Mouse (Mus musculus): ENCODE data around the gene Tpx2. TPM values are rescaled to one million over a fixed set of nuclear protein-coding genes. Genes with fewer than 3 reads are reported as not detected.

Tpx2 gene
- total RNA-seq, 2 experiments from 2014 or later = 1.7 to 2.2 TPM

DNA sequence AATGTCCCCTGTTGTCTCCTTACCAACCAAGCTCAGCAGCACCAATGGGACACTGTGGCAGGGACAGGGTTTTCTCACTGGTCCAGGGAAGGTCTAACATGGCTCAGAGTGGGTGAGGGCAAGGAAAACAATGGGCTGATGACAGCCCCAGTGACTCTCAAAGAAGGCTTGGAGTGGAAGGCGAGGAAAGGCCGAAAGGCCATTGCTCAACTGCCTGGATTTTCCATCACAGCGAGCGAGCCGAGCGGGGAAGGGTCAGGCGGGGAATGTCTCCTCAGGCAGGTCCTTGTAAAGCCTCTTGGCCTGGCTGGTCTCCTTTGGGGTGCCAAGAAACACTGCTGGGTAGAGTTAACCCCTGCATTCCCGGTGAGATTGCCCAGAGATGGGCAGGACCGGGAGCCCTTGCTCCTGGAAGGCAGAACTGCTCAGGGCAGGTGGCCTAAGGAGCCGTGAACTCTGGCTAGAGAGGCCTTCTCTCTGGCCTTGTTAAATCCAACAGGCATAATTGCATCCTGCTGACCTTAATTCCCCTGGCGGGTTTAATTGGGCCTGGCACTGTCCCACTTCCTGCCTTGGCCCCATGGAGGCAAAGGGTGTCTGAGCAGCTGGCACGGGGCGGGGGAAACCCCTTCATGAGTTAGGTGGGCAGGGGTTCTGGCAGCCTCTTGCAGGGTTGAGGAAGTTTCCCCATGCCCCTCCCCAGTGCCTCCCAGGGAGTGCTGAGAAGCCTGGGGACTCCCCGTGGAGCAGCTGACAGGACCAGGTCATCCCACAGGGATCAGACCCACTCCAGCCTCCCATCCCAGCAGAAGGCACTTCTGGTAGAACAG lies 59.6 kb downstream of the Tpx2 start:
- intact Hi-C loops (cut with DNase I) = no loop called here

DNA sequence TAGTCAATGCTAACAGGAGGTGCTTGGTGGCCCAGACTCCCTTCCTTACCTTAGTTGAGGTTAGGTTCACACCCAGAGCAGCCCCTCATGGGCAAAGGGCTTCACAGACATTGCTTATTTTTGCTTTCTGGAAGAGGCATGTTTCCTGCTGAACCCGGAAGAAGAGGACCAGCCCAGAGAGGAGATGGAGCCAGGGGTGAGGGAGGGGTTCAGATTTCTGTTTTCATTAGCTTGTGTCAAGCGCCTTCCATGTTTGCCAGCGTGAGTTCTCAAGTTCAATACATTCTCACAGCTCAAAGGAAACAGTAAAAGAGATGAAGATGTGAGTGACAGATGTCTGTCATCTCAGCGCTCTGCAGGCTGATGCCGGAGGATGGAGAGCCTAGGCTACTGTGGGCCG lies 62.1 kb downstream of the Tpx2 start:
- DNase-seq (ENCODE audit: low spot score in 2 of 2) = no peak
- intact Hi-C loops (cut with DNase I) = loop anchor here (5.0 to 10.0 kb wide), 2 partner anchors 107 to 145 kb away; partner anchors contain the start of gene Pdrg1

More for the DNA sequence above, 59.6 kb downstream of the Tpx2 start:
- no peak for DNase-seq (ENCODE audit: low spot score in 2 of 2)

- no peak for DNase-seq (ENCODE audit: low spot score in 2 of 2)
- intact Hi-C loops (cut with DNase I) = loop anchor here (5.0 to 10.0 kb wide), 2 partner anchors 106 to 144 kb away; partner anchors contain the start of gene Pdrg1
Measured at GRCm38 (mm10) chr2:152911031-152911430, 63.3 kb downstream of the Tpx2 start, which contains the start of gene Mylk2. Gene Mylk2, plus strand, starts transcription at chr2:152911352.

GRCm38 (mm10) chr2:152911432-152911831 lies 63.7 kb downstream of the Tpx2 start:
- DNase-seq (ENCODE audit: low spot score in 2 of 2) = no peak
- intact Hi-C loops (cut with DNase I) = loop anchor here (5.0 to 10.0 kb wide), 2 partner anchors 106 to 143 kb away; partner anchors contain the start of gene Pdrg1

DNA sequence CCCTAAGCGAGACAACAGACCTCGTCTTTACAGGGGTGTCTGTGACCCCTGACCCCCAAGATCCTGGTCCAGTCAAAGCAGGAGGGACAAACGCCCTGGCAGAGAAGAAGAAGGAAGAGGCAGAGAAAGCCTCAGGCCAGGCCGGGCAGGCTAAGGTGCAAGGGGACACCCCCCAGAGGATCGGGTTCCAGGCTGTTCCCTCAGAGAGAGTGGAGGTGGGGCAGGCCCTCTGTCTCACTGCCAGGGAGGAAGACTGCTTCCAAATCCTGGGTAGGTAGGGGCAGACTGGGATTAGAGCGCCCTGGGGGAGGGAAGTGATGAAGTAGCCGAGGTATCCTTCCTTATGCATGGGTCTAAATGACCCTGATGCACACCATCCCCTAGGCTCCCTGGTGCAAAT lies 65.7 kb downstream of the Tpx2 start:
- intact Hi-C loops (cut with DNase I) = loop anchor here (1.0 to 10.0 kb wide), 3 partner anchors 20 to 141 kb away; partner anchors contain the start of genes Foxs1 and Pdrg1
- no peak for DNase-seq (ENCODE audit: low spot score in 2 of 2)

DNA sequence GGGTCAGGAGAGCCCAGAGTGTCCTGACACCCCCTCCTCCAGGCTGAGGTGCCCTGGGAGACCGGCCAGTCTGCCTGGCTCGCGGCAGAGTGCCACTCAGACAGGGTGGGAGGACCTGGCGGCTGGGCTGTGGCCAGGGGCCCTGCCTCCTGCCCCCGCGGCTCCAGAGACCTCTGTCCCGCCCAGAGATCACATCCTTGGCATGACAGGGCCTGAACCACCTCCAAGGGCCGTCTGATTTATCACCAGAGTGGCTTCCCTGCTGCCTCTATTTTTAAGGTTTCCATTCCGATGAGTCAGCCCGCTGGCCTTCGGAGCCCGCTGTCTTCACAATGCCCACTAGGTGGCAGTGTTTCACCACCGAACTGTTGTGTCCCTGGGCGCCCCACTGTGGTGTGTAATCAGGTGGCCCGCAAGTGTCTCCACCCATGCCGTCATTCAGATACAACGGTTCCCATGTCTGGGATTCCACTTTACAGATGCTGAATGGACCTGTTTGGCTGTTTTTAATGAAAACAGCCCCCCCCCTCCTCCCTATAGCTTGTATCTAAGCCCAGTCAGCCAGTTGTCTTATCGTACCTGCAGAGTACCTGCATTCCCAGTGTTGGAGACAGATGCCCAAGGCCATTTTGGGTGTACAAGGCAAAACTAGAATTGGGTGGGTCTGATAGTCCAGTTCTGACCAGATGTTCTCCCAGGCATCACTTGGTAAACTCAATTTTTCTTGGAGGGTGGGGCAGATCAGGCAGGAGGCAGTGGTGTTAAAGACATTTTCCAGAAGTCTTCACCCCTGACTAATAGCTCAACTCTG lies 66.8 kb downstream of the Tpx2 start:
- peak; percentile 90 to 94 for DNase-seq (ENCODE audit: low spot score in 2 of 2)
- intact Hi-C loops (cut with DNase I) = loop anchor here (2.0 to 10.0 kb wide), 3 partner anchors 103 to 228 kb away; partner anchors contain the start of gene Pdrg1

GRCm38 (mm10) chr2:152915453-152915852 lies 67.7 kb downstream of the Tpx2 start:
- intact Hi-C loops (cut with DNase I) = loop anchor here (2.0 to 10.0 kb wide), 2 partner anchors 139 to 227 kb away; no protein-coding TSS in a partner anchor
- no peak for DNase-seq (ENCODE audit: low spot score in 2 of 2)

- no peak for DNase-seq (ENCODE audit: low spot score in 2 of 2)
- intact Hi-C loops (cut with DNase I) = loop anchor here (10.0 kb wide), 1 partner anchor 139 kb away; no protein-coding TSS in a partner anchor
Measured at GRCm38 (mm10) chr2:152916111-152916510, 68.3 kb downstream of the Tpx2 start.

- DNase-seq (ENCODE audit: low spot score in 2 of 2) = no peak
- intact Hi-C loops (cut with DNase I) = loop anchor here (10.0 kb wide), 1 partner anchor 137 kb away; no protein-coding TSS in a partner anchor
Measured at GRCm38 (mm10) chr2:152917671-152918070, 69.9 kb downstream of the Tpx2 start.

GRCm38 (mm10) chr2:152922376-152922775 lies 74.6 kb downstream of the Tpx2 start:
- no peak for DNase-seq (ENCODE audit: low spot score in 2 of 2)
- intact Hi-C loops (cut with DNase I) = no loop called here

DNA sequence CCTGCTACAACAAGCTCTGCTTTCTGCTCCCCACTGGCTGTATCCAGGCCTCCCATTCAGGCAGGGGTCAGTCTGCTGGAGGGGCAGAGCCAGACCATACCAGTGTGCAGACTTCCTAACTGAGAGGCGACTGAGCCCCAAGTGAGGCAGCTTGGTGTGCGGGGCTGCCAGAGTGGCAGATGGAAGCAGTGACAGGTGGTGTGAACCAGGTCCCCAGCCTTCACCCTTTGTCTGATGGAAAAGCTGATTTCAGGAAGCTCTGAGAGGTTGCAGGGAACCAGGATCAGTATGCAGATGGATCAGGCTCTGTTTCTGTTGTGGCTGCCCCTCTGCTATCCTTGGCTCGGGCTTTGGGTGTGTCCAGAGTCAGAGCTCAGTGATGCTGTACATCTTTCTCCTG lies 75.9 kb downstream of the Tpx2 start:
- DNase-seq (ENCODE audit: low spot score in 2 of 2) = no peak
- intact Hi-C loops (cut with DNase I) = no loop called here

GRCm38 (mm10) chr2:152924128-152924527 lies 76.4 kb downstream of the Tpx2 start:
- no peak for DNase-seq (ENCODE audit: low spot score in 2 of 2)
- intact Hi-C loops (cut with DNase I) = no loop called here

DNA sequence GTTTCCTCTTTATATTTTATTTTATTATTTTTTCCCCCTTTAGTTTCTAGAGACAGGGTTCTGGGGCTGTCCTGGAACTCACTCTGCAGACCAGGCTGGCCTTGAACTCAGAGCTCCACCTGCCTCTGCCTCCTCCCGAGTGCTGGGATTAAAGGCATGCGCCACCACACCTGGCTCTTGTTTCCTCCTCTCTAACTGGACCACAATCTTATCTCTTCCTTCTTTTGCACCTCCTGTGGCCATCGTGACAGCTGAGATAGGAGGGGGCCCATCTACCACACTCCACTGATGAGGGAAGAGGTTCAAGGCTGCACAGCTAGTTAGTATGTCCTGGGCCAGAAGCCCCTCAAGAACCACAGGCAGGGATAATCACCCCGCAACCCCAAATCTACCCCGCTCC lies 76.8 kb downstream of the Tpx2 start:
- intact Hi-C loops (cut with DNase I) = no loop called here
- no peak for DNase-seq (ENCODE audit: low spot score in 2 of 2)

DNA sequence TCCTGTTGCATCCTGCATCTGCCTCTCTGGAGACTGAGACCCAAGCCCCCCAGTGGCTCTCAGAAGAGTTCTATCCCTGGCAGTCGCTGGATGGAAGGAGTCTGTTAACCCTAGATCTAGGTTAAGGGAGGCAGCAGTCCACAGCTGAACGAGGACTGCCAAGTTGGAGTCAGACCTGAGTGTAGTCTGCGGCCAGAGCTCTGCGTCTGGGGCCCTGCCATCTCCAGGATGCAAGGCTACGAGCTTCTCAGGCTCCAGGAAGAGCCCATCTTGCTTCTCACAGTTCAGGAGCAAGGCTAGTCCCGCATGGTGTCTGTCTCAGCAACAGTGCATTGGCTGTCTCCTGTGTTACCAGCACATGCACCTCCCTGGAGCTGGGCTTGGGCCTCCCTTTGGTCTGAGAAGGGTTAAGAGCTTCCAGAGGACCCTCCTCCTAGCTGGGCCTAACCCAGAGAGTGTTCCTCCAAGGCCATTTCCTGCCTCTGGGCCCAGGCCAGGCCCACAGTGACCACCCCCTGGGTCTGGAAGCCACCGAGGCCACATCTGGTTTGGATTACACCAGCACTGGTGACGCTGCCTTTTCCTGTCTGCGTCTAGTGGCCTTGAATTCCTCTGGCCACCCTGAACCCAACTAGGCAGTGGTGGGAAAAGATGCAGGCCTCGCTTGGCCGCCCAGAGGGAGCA lies 77.6 kb downstream of the Tpx2 start:
- no peak for DNase-seq (ENCODE audit: low spot score in 2 of 2)
- intact Hi-C loops (cut with DNase I) = no loop called here

GRCm38 (mm10) chr2:152926896-152927295 lies 79.1 kb downstream of the Tpx2 start:
- no peak for DNase-seq (ENCODE audit: low spot score in 2 of 2)
- intact Hi-C loops (cut with DNase I) = no loop called here

- DNase-seq (ENCODE audit: low spot score in 2 of 2) = peak in 1 of 2 experiments; percentile 53
- intact Hi-C loops (cut with DNase I) = no loop called here
Measured at GRCm38 (mm10) chr2:152927371-152927770, 79.6 kb downstream of the Tpx2 start.

GRCm38 (mm10) chr2:152928219-152928987 lies 80.6 kb downstream of the Tpx2 start:
- no peak for DNase-seq (ENCODE audit: low spot score in 2 of 2)
- intact Hi-C loops (cut with DNase I) = no loop called here

DNA sequence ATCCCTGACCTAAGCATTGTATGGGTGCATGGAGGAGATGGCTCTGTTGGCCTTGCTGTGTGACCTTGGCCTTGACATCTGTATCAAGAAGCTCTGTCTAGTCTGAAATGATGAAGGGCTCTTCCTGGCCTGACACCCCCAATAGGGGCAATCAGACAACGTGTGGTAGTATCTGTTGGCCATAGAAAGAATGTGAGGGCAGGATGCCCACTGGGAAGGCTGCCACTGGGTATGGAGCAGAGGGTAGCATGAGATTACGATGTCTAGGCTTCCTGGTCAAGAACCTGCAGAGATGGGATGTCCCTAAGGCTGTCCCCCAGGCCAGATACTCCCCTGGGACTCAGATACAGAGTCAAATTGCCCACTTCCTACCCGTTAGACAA lies 81.2 kb downstream of the Tpx2 start:
- intact Hi-C loops (cut with DNase I) = no loop called here
- no peak for DNase-seq (ENCODE audit: low spot score in 2 of 2)

- no peak for DNase-seq (ENCODE audit: low spot score in 2 of 2)
- intact Hi-C loops (cut with DNase I) = loop anchor here (5.0 kb wide), 1 partner anchor 82 kb away; no protein-coding TSS in a partner anchor
Measured at GRCm38 (mm10) chr2:152930276-152930675, 82.5 kb downstream of the Tpx2 start.

Data from left cerebral cortex, postnatal 25 days (tissue).